Mouse (Mus musculus) Patski (cell line): ENCODE data around the gene Inpp5f. TPM values are rescaled to one million over a fixed set of nuclear protein-coding genes. Genes with fewer than 3 reads are reported as not detected.

Experiments used
- ATAC-seq: fragments of 100-300 bp; one replicate; pipeline ENCODE4 v1.8.0; 2021
- CTCF ChIA-PET: fragments of 350-600 bp; sonication (Branson Sonifier 250); formaldehyde crosslinking; loops from one replicate; lab custom pipeline; 2022; ENCODE audit warnings: inconsistent platforms; lab: Charles Lee
- POLR2A ChIA-PET: fragments of 350-600 bp; sonication (Branson Sonifier 250); formaldehyde crosslinking; loops from one replicate; lab custom pipeline; 2022; ENCODE audit warnings: antibody characterized with exemption, inconsistent platforms; lab: Charles Lee
- DNase-seq: peaks from one replicate; pipeline ENCODE4 v3.0.0-alpha.2; 2011; ENCODE audit warnings: low read depth, low spot score
- H3K27me3 ChIP-seq: fragments of 371-371 bp; one replicate; pipeline ENCODE4 v1.5.1; 2021
- CTCF ChIP-seq: fragments of 100-300 bp; IDR thresholded peaks from one replicate; pipeline ENCODE4 v1.5.1; 2021
- in situ Hi-C: fragments of 300-500 bp; cut with MboI; formaldehyde crosslinking; loops from 3 replicates; pipeline ENCODE4 v1.11.1; 2018; ENCODE audit warnings: low pct_unique_long_range_greater_than_20kb, mixed read lengths
- polyA plus RNA-seq: library from polyadenylated mRNA; unstranded; gene quantifications from one replicate; pipeline ENCODE4 v1.2.3, GENCODE M21; 2021

Inpp5f gene
- polyA plus RNA-seq, 1 experiment from 2014 or later, result 44.3 TPM

DNA sequence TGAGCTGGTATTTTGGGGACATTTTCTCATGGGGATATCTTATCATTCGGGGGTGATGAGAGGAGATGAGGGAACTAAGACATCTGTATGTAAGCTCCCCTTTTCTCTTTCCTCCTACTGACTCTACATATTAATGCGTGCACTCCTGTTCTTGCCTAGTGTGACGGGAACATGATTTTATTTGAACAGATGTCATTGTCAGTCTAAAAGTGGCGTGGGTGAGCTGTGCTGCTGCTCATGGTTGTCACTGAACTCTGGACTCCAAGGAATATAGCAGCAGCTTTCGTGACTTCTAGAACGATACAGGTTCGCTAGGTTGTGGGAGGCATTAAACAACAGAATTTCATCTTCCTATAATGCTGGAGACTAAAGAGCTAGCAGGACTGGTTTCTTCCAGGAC, 30.4 kb downstream of the Inpp5f start:
- in situ Hi-C loops, result loop anchor here (25.0 kb wide), 1 partner anchor 96 kb away; the partner anchor contains the start of genes Mcmbp and Sec23ip
- no peak for TF ChIP-seq CTCF
- ATAC-seq, result no peak
- ChIA-PET POLR2A (interaction anchor here (0.6 kb wide), 1 partner anchor 42 kb away, joined by 3 read pairs; no protein-coding TSS in a partner anchor), CTCF (interaction anchor here (1.4 to 1.8 kb wide), 2 partner anchors 11 to 19 kb away, joined by 3 to 7 read pairs; no protein-coding TSS in a partner anchor)
- DNase-seq, result no peak
- H3K27me3 ChIP-seq, result no peaks in the 10 kb centered on the region

DNA sequence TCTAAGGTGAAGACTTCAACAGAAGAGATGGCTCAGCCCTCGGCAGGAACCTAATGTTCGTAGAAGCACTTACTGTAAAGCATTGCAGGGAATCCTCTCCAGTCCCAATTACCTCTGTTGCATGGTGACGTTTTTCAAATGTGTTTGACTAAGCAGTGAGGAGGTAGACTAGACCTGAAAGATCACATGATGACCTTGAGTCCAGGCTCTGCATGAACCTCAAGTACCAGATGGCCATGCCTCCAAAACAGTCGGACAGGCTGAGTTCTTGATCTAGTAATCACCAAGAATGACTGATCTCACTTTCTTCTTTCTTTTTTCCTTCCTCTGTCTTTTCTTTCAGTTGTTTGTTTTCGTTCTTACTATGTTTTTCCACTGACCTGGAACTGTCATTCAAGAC, 31.3 kb downstream of the Inpp5f start:
- no peaks in the 10 kb centered on the region for H3K27me3 ChIP-seq
- ChIA-PET CTCF (interaction anchor here (1.3 to 1.8 kb wide), 2 partner anchors 12 to 30 kb away, joined by 3 to 7 read pairs; no protein-coding TSS in a partner anchor), POLR2A (interaction anchor here (0.6 to 0.7 kb wide), 2 partner anchors 41 to 44 kb away, joined by 3 read pairs; no protein-coding TSS in a partner anchor)
- ATAC-seq (no peak), DNase-seq (no peak)
- in situ Hi-C loops, result loop anchor here (25.0 kb wide), 1 partner anchor 95 kb away; the partner anchor contains the start of genes Mcmbp and Sec23ip
- TF ChIP-seq CTCF, result no peak

DNA sequence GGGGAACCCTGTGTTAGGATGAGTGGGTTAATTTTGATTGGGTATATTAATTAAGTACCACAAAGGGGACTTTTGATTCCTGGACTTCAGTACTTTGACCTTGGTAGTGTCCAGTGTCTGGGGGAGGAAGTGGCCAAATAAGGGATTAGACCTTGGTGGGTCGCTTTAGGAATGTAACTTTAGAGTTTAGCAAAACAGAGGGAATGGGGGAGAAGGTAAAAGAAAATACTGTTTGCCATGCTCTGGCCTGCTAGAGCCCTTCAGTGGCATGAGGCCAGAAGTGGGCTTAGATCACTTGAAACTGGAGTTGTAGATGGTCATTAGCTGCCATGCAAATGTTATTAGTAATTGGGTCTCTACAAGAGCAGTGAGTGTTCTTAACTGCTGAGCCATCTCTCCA, 45.8 kb downstream of the Inpp5f start:
- H3K27me3 ChIP-seq, result no peaks in the 10 kb centered on the region
- in situ Hi-C loops, result no loop called here
- DNase-seq (no peak), ATAC-seq (no peak)
- TF ChIP-seq CTCF, result no peak
- ChIA-PET CTCF (interaction anchor here (1.1 kb wide), 1 partner anchor 9 kb away, joined by 3 read pairs; no protein-coding TSS in a partner anchor), POLR2A (interaction anchor here (0.6 kb wide), 1 partner anchor 17 kb away, joined by 3 read pairs; no protein-coding TSS in a partner anchor)

DNA sequence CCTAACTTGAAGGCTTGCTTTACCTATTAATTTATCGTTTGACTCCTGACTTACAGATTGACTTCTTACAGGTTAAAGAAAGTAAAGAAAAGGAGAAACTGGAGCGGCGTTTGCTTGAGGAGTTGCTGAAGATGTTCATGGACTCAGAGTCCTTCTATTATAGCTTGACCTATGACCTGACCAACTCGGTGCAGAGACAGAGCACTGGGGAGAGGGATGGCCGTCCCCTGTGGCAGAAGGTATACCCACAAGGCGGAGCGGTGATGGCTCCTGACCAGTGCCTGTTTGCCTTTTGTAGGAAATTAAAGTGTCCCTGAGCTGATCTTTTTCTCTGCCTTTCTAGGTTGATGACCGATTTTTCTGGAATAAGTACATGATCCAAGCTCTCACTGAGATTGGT, 52.8 kb downstream of the Inpp5f start:
- TF ChIP-seq CTCF, result no peak
- in situ Hi-C loops, result no loop called here
- ATAC-seq, result no peak
- H3K27me3 ChIP-seq, result no peaks in the 10 kb centered on the region
- POLR2A ChIA-PET, result no interaction called here
- DNase-seq, result no peak
- CTCF ChIA-PET, result interaction anchor here (1.0 kb wide), 1 partner anchor 72 kb away, joined by 4 read pairs; no protein-coding TSS in a partner anchor

DNA sequence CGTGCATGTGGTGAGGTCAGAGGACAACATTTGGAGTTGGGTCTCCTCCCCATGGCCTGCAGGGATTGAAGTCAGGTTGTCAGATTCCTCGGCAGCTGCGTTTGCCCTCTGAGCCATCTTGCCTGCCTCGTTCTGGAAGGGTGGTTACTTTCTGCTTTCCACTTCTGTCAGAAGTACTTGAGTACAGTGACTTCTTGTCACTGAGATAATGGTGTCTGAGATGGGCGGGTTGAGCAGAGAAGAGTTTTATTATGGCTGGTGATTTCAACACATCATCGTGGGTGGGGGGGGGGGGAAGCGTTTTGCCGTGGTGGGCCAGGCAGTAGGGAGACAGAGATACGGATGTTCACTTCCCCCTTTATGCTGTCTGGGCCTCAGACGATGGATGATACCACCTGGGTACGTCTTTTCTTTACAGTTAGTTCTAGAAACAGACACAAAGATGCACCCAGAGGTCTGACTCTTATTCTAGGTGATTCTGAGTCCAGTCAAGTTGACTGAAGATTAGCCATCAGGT, 53.8 kb downstream of the Inpp5f start:
- CTCF ChIA-PET, result interaction anchor here (1.3 kb wide), 1 partner anchor 35 kb away, joined by 4 read pairs; no protein-coding TSS in a partner anchor
- DNase-seq (no peak), ATAC-seq (no peak)
- TF ChIP-seq CTCF, result no peak
- in situ Hi-C loops, result no loop called here
- H3K27me3 ChIP-seq, result no peaks in the 10 kb centered on the region
- POLR2A ChIA-PET, result no interaction called here

DNA sequence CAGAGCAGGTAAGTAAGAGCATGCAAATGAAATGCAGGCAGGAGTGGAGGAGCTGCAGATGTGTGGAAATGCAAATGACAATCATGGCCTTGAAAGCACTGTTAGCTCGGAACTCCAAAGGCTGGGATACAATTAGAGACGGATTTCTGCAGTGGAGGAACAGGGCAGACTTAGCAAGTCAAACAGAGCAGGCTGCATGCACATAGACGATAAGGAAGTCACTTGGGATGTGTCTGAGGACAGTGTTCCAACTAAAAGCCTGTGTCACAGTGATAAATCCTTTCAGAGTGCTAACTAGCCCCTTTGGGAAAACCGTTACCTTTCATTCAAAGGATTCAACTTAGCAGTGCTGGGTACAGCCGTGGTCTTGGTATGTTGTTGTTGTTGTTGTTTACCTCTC, 56.7 kb downstream of the Inpp5f start:
- ChIA-PET CTCF (interaction anchor here (1.2 kb wide), 1 partner anchor 24 kb away, joined by 3 read pairs; no protein-coding TSS in a partner anchor), POLR2A (no interaction called here)
- no peaks in the 10 kb centered on the region for H3K27me3 ChIP-seq
- no peak for TF ChIP-seq CTCF
- DNase-seq, result no peak
- in situ Hi-C loops, result no loop called here
- ATAC-seq, result no peak

DNA sequence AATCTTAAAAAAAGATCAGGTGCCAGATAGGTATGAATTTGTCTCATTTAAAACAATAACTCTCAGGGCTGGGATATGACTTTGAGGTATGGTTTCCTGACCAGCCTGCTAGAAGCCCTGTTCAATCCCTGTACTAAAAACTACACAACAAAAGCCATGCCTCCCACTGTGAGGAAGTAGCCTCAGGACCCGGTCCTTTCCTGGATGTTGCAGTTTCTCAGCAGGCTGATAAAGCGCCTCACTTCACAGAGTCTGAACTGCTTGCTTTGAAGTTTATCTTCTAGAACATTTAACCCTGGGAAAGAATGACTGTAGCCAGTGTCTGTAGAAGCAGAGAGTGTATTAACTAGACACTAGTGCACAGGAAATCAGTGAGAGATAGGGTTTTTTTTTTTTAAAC, 57.7 kb downstream of the Inpp5f start:
- in situ Hi-C loops, result no loop called here
- ChIA-PET POLR2A (no interaction called here), CTCF (no interaction called here)
- no peaks in the 10 kb centered on the region for H3K27me3 ChIP-seq
- TF ChIP-seq CTCF, result no peak
- DNase-seq (no peak), ATAC-seq (no peak)

DNA sequence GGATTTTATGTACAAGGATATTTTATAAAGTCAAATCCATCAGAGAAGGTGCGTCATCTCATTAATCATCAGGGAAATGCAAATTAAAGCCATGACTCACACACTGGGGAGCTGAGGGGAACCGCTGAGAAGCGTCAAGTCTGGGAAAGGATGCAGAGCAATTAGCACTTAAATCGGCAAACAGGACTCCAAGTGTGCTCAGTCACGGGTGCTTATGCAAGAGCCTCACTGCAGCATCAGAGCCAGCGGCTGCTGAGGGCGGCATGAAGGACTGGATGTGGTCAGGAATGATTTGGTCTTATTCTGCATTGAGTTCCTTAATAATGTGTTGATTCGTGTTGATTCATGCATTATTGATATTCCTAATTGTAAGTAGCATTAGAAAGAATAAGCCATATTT, 60.8 kb downstream of the Inpp5f start:
- POLR2A ChIA-PET, result interaction anchor here (0.6 to 1.6 kb wide), 2 partner anchors 11 to 41 kb away, joined by 3 to 4 read pairs; no protein-coding TSS in a partner anchor
- TF ChIP-seq CTCF, result no peak
- no peaks in the 10 kb centered on the region for H3K27me3 ChIP-seq
- DNase-seq, result peak; percentile 72
- peak; percentile 60 for ATAC-seq
- in situ Hi-C loops, result loop anchor here (10.0 kb wide), 1 partner anchor 147 kb away; the partner anchor contains the start of gene Bag3
- CTCF ChIA-PET, result interaction anchor here (0.8 to 1.4 kb wide), 4 partner anchors 9 to 140 kb away, joined by 3 to 4 read pairs (median 4); no protein-coding TSS in a partner anchor

DNA sequence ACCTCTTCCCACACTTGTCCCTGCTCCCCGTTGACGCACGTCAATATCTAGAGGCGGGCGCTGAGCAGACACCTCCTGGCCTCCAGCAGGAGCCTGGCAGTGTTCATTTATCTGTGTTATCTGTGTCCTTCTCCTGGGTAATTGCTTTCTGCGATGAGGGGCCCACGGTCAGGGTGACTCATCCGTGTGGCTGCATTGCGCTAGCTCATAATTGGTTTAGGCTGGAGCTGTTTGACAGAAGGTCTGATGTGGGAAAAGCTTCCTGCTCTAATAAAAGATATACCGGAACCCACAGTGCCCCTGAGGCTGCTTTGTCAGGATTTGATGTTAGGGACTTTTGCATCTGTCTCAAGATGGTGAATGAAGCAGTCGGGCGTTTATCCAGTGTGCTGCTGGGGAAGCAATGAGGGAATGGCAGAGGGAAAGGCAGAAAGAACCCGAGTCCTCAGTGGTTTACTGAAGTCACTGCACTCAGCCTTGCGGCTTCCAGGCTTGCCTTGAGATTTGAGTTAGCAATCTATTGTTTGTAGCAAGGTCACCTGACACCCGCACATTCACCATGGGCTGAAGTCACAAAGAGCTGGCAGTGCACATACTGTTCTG, 61.4 kb downstream of the Inpp5f start:
- ATAC-seq (no peak), DNase-seq (peak; percentile 56)
- ChIA-PET CTCF (interaction anchor here (0.8 to 1.4 kb wide), 3 partner anchors 10 to 140 kb away, joined by 3 to 4 read pairs (median 4); no protein-coding TSS in a partner anchor), POLR2A (interaction anchor here (1.6 kb wide), 1 partner anchor 12 kb away, joined by 4 read pairs; no protein-coding TSS in a partner anchor)
- no peaks in the 10 kb centered on the region for H3K27me3 ChIP-seq
- in situ Hi-C loops, result loop anchor here (10.0 kb wide), 1 partner anchor 148 kb away; the partner anchor contains the start of gene Bag3
- TF ChIP-seq CTCF, result no peak

DNA sequence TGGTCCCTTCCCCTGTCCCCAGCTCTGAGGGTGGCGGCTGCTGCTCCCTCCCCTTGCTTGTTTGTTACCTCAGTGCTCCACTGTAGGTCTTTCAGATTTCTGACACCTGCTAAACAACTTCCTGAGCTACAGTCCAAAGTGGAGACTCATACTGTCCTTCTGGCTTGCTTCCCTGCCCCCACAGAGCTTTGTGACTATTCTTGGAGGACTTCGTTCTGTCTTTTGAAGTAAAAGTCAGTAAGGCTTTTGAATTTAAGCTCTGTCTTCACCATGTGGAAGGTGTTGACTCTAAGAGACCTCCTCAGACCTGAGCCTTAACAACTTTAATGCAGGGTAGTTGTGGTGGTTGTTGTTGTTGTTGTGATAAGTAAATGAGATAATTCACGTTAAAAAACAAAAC, 67.4 kb downstream of the Inpp5f start:
- POLR2A ChIA-PET, result no interaction called here

More for the DNA sequence above, 67.4 kb downstream of the Inpp5f start:
- H3K27me3 ChIP-seq, result no peaks in the 10 kb centered on the region
- ATAC-seq (no peak), DNase-seq (no peak)
- CTCF ChIA-PET, result interaction anchor here (0.9 kb wide), 1 partner anchor 8 kb away, joined by 3 read pairs; no protein-coding TSS in a partner anchor
- in situ Hi-C loops, result loop anchor here (10.0 kb wide), 1 partner anchor 154 kb away; the partner anchor contains the start of gene Bag3
- no peak for TF ChIP-seq CTCF
